Mouse (Mus musculus) G1E-ER4 (cell line): ENCODE results near the gene Polr3h. TPM values are rescaled to one million over a fixed set of nuclear protein-coding genes. Genes with fewer than 3 reads are reported as not detected.

ENCODE experiments used
- GATA1 ChIP-seq: IDR thresholded peaks from one replicate; pipeline ENCODE4 v1.8.0; 2012; ENCODE audit warnings: low read length, inconsistent platforms
- polyA plus RNA-seq: library from polyadenylated mRNA; stranded (reverse); fragments of >175 nt; gene quantifications from 2 replicates; pipeline ENCODE4 v1.2.3, GENCODE M21; 2012

Polr3h gene
- polyA plus RNA-seq, 1 experiment = 86.3 TPM

- TF ChIP-seq GATA1 = no peak
These were observed 29.6 kb downstream of the Polr3h start for GRCm38 (mm10) chr15:81896407-81896806.

GRCm38 (mm10) chr15:81894002-81894401 lies 32.0 kb downstream of the Polr3h start:
- no peak for TF ChIP-seq GATA1

- TF ChIP-seq GATA1 = no peak
These were observed 34.0 kb downstream of the Polr3h start for GRCm38 (mm10) chr15:81891822-81892580.

GRCm38 (mm10) chr15:81891140-81891802 lies 34.8 kb downstream of the Polr3h start:
- TF ChIP-seq GATA1 = no peak

GRCm38 (mm10) chr15:81889175-81889574 lies 36.9 kb downstream of the Polr3h start:
- TF ChIP-seq GATA1 = no peak

- no peak for TF ChIP-seq GATA1
These were observed 39.1 kb downstream of the Polr3h start for GRCm38 (mm10) chr15:81886795-81887550.

- TF ChIP-seq GATA1 = no peak
These were observed 40.6 kb downstream of the Polr3h start for GRCm38 (mm10) chr15:81885418-81885934.

GRCm38 (mm10) chr15:81882348-81882747 lies 43.7 kb downstream of the Polr3h start:
- TF ChIP-seq GATA1 = no peak

- TF ChIP-seq GATA1 = no peak
These were observed 46.3 kb downstream of the Polr3h start for GRCm38 (mm10) chr15:81879531-81880401.

GRCm38 (mm10) chr15:81872262-81873136 lies 53.5 kb downstream of the Polr3h start, which contains the start of gene Aco2:
Gene Aco2 (plus strand): TSS chr15:81872309.
- no peak for TF ChIP-seq GATA1

GRCm38 (mm10) chr15:81871604-81872261 lies 54.3 kb downstream of the Polr3h start, which contains the start of gene Phf5a:
Gene Phf5a (minus strand): TSS chr15:81871911.
- TF ChIP-seq GATA1 = no peak

- no peak for TF ChIP-seq GATA1
These were observed 56.1 kb downstream of the Polr3h start for GRCm38 (mm10) chr15:81869985-81870384.

- no peak for TF ChIP-seq GATA1
These were observed 61.8 kb downstream of the Polr3h start for GRCm38 (mm10) chr15:81864238-81864637.

GRCm38 (mm10) chr15:81860471-81861135 lies 65.4 kb downstream of the Polr3h start:
- no peak for TF ChIP-seq GATA1
